Mouse (Mus musculus): Measurements from ENCODE around the gene Calb2.

- no peak for TF ChIP-seq CTCF (IDR thresholded peaks at IDR 0.05; ENCODE audit: control insufficient read depth, insufficient read depth, low read length)
- no peak for TF ChIP-seq POLR2A (IDR thresholded peaks at IDR 0.05; ENCODE audit: borderline replicate concordance, control insufficient read depth, low read depth, low read length)
Observed at GRCm38 (mm10) chr8:110140156-110140555, 27.9 kb downstream of the Calb2 start.
